Mouse (Mus musculus) heart, adult 10 weeks (tissue): ENCODE results near the gene Vmn1r127. TPM values are rescaled to one million over a fixed set of nuclear protein-coding genes. Genes with fewer than 3 reads are reported as not detected.

Experiments used
- polyA plus RNA-seq: library from polyadenylated mRNA; stranded (reverse); fragments of 350-450 nt; fragmentation: Illumina TruSeq; extraction: RNeasy Lipid Tissue Mini Kit (QIAGEN cat#74804); gene quantifications from one replicate; pipeline ENCODE4 v1.2.3, GENCODE M21; 2014; ENCODE audit warnings: low read depth, low replicate concordance

The Vmn1r127 gene
- not detected for polyA plus RNA-seq

GRCm38 (mm10) chr7:21319761-21320160, at the start of gene Vmn1r127:
Gene Vmn1r127, minus strand, starts transcription at chr7:21319861.

GRCm38 (mm10) chr7:21361191-21361590, 41.5 kb upstream of the Vmn1r127 start, which contains the start of gene Vmn1r129:
Gene Vmn1r129, minus strand, starts transcription at chr7:21361291.

GRCm38 (mm10) chr7:21349073-21349472, 29.4 kb upstream of the Vmn1r127 start, which contains the start of gene Vmn1r128:
Gene Vmn1r128, plus strand, starts transcription at chr7:21349373.

GRCm38 (mm10) chr7:21301367-21301766, 18.3 kb downstream of the Vmn1r127 start, which contains the start of gene Vmn1r126:
Gene Vmn1r126, minus strand, starts transcription at chr7:21301467.

GRCm38 (mm10) chr7:21271879-21272278, 47.8 kb downstream of the Vmn1r127 start, which contains the start of gene Vmn1r125:
Gene Vmn1r125, plus strand, starts transcription at chr7:21272179.

Other genes starting within 250 kb of the Vmn1r127 start
- not detected for gene Vmn1r121, start 221.3 kb downstream of the Vmn1r127 start, polyA plus RNA-seq
- not detected for gene Vmn1r122, start 185.7 kb downstream of the Vmn1r127 start, polyA plus RNA-seq
- not detected for gene Vmn1r123, start 157.7 kb downstream of the Vmn1r127 start, polyA plus RNA-seq
- gene Gm5157, start 129.4 kb downstream of the Vmn1r127 start, polyA plus RNA-seq, result not detected
- not detected for gene Vmn1r124, start 59.2 kb downstream of the Vmn1r127 start, polyA plus RNA-seq
- not detected for gene Vmn1r125, start 47.7 kb downstream of the Vmn1r127 start, polyA plus RNA-seq
- gene Vmn1r126, start 18.4 kb downstream of the Vmn1r127 start, polyA plus RNA-seq, result not detected
- not detected for gene Vmn1r128, start 29.5 kb upstream of the Vmn1r127 start, polyA plus RNA-seq
- not detected for gene Vmn1r129, start 41.4 kb upstream of the Vmn1r127 start, polyA plus RNA-seq
- not detected for gene Gm6882, start 112.9 kb upstream of the Vmn1r127 start, polyA plus RNA-seq
- not detected for gene Vmn1r130, start 191.9 kb upstream of the Vmn1r127 start, polyA plus RNA-seq
- gene Vmn1r131, start 226.2 kb upstream of the Vmn1r127 start, polyA plus RNA-seq, result not detected